Mouse (Mus musculus): ENCODE data around the gene S1pr4. TPM values are rescaled to one million over a fixed set of nuclear protein-coding genes. Genes with fewer than 3 reads are reported as not detected.
A peak's percentile ranks its signal among the peaks of the same experiment; 100 is the strongest.

The S1pr4 gene
- polyA plus RNA-seq, 1 experiment from 2014 or later, result 0.15 TPM

DNA sequence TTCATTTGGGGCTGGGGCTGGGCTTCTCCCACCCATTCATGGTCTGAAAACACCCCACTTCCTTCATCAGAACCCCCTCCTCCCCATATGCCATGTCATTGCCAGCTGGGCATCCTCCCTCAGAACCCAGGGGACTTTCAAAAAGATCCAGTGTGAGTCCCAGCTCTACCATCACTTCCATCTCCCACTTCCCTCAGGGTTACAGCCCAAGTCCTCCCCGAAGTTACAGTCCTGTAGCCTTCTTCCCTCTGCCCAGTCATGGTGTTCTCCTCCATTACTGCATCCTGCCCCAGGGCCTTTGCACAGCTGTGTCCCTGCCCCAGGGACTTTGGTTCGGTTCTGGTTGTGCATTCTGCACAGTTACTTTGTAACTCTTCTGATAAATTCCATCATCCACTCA is 45.8 kb downstream of the S1pr4 start:
- Histone ChIP-seq H3K36me3 (ENCODE audit: control insufficient read depth, insufficient read depth, low read length) (no peaks in the 10 kb centered on the region), H3K4me2 (replicated peaks; ENCODE audit: low read depth, low read length) (no peak overlapping the region), H3K9ac (ENCODE audit: low read depth, low read length) (no peak overlapping the region), H3K27me3 (ENCODE audit: control insufficient read depth, insufficient read depth, low read length) (peaks cover 58% of the 10 kb centered on the region), H3K4me1 (replicated peaks; ENCODE audit: control insufficient read depth, insufficient read depth, low read length) (0 out of 2 replicates have a peak, but pooled peaks cover 2% of the 10 kb centered on the region), H3K27ac (ENCODE audit: low read depth, low read length) (no peak overlapping the region), H3K9me3 (ENCODE audit: control insufficient read depth, low read length) (no peaks in the 10 kb centered on the region), H3K4me3 (ENCODE audit: low read depth, low read length) (no peak overlapping the region)
- no peak for DNase-seq (ENCODE audit: low spot score)
- 79% methylated on average over 2 of the region's 2 CpGs for WGBS
- no peak for ATAC-seq (ENCODE audit: low FRiP score)

DNA sequence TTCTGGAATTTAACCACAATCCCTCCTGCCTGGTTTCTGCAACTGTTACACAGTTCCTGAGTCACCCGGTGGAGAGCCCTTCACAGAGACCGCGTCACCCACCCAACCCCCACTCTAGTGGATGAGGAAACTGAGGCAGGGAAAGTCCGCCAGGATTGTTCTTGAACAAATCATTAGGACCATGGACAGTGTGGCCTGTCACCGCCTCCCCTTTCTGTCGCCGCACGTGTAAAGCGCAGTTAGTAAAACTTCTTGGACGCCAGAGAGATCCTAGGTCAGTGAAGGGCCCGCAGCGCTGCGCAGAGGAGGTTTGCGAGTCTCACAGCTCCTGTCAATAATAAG is 47.0 kb downstream of the S1pr4 start:
- no peak overlapping the region for H3K4me3 ChIP-seq (ENCODE audit: low read depth, low read length)
- ATAC-seq (ENCODE audit: low FRiP score) (no peak), DNase-seq (ENCODE audit: low spot score) (no peak)
- WGBS, result 2% methylated on average over 14 of the region's 14 CpGs
- 0 out of 2 replicates have a peak, but pooled peaks cover 2% of the 10 kb centered on the region for H3K4me1 ChIP-seq (replicated peaks; ENCODE audit: control insufficient read depth, insufficient read depth, low read length)
- no peaks in the 10 kb centered on the region for H3K36me3 ChIP-seq (ENCODE audit: control insufficient read depth, insufficient read depth, low read length)
- H3K4me2 ChIP-seq (replicated peaks; ENCODE audit: low read depth, low read length), result no peak overlapping the region
- no peak overlapping the region for H3K9ac ChIP-seq (ENCODE audit: low read depth, low read length)
- peaks cover 57% of the 10 kb centered on the region for H3K27me3 ChIP-seq (ENCODE audit: control insufficient read depth, insufficient read depth, low read length)
- no peaks in the 10 kb centered on the region for H3K9me3 ChIP-seq (ENCODE audit: control insufficient read depth, low read length)
- H3K27ac ChIP-seq (ENCODE audit: low read depth, low read length), result no peak overlapping the region

DNA sequence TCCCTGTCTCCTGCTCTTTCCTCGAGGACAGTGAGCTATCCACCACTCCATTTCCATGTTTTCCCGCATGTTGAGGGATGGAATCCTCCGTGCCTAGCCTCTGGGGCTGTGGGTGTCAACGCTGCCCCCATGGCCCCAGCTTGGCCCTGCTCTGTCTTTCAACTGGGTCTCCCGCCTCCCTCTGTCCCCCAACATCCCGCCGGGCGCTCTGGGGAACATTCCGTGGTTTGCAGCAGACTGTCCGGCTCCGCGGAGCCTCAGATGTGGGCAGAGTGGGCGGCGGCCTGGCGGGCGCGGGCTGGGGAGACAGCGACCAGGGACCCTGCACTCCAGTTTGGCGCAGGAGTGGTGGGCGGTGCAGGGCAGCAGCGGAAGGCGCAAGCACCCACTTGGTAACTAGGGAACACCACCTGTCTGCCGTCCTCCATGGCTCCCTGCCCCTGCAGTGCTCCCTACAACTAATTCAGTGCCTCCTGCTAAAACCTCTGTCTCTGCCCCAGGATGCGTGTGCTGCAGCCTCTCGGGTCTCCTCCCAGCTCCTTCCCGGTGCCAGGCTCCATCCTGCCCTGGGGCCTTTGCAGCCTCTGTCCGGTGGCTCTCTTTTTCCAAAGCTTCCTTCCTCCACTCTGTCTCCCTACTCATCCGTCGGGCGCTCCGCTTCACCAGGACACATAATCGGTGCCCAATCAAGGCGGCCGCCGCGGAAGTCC is 47.5 kb downstream of the S1pr4 start:
- Histone ChIP-seq H3K9me3 (ENCODE audit: control insufficient read depth, low read length) (no peaks in the 10 kb centered on the region), H3K9ac (ENCODE audit: low read depth, low read length) (no peak overlapping the region), H3K4me3 (ENCODE audit: low read depth, low read length) (peak overlapping the region; percentile 10; the same call in 1 of the 2 replicates), H3K27me3 (ENCODE audit: control insufficient read depth, insufficient read depth, low read length) (peaks cover 54% of the 10 kb centered on the region), H3K27ac (ENCODE audit: low read depth, low read length) (no peak overlapping the region), H3K4me1 (replicated peaks; ENCODE audit: control insufficient read depth, insufficient read depth, low read length) (0 out of 2 replicates have a peak, but pooled peaks cover 2% of the 10 kb centered on the region), H3K4me2 (replicated peaks; ENCODE audit: low read depth, low read length) (no peak overlapping the region), H3K36me3 (ENCODE audit: control insufficient read depth, insufficient read depth, low read length) (no peaks in the 10 kb centered on the region)
- DNase-seq (ENCODE audit: low spot score) (no peak), ATAC-seq (ENCODE audit: low FRiP score) (no peak)
- 13% methylated on average over 36 of the region's 36 CpGs for WGBS

DNA sequence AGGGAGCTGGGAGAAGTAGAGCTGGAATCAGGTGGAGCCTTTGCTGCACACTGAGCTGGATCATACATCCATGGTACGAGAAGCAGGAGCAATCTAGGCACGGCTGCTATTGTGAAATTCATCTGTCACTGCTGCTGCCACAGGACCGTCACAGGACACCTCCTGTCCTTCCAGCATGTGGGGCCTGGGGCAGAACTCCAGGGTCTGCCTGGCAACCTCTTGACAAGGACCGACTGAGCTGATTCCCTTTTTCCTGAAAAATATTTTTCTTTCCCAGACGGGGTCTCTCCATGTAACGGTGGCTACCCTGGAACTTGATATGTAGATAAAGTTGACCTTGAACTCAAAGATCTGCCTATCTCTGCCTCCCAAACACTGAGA is 48.6 kb downstream of the S1pr4 start:
- peaks cover 52% of the 10 kb centered on the region for H3K27me3 ChIP-seq (ENCODE audit: control insufficient read depth, insufficient read depth, low read length)
- DNase-seq (ENCODE audit: low spot score) (no peak), ATAC-seq (ENCODE audit: low FRiP score) (no peak)
- H3K36me3 ChIP-seq (ENCODE audit: control insufficient read depth, insufficient read depth, low read length), result no peaks in the 10 kb centered on the region
- no peak overlapping the region for H3K27ac ChIP-seq (ENCODE audit: low read depth, low read length)
- H3K4me3 ChIP-seq (ENCODE audit: low read depth, low read length), result no peak overlapping the region
- no peak overlapping the region for H3K9ac ChIP-seq (ENCODE audit: low read depth, low read length)
- H3K9me3 ChIP-seq (ENCODE audit: control insufficient read depth, low read length), result no peaks in the 10 kb centered on the region
- WGBS, result 65% methylated on average over 6 of the region's 6 CpGs
- H3K4me1 ChIP-seq (replicated peaks; ENCODE audit: control insufficient read depth, insufficient read depth, low read length), result 0 out of 2 replicates have a peak, but pooled peaks cover 2% of the 10 kb centered on the region
- H3K4me2 ChIP-seq (replicated peaks; ENCODE audit: low read depth, low read length), result no peak overlapping the region

DNA sequence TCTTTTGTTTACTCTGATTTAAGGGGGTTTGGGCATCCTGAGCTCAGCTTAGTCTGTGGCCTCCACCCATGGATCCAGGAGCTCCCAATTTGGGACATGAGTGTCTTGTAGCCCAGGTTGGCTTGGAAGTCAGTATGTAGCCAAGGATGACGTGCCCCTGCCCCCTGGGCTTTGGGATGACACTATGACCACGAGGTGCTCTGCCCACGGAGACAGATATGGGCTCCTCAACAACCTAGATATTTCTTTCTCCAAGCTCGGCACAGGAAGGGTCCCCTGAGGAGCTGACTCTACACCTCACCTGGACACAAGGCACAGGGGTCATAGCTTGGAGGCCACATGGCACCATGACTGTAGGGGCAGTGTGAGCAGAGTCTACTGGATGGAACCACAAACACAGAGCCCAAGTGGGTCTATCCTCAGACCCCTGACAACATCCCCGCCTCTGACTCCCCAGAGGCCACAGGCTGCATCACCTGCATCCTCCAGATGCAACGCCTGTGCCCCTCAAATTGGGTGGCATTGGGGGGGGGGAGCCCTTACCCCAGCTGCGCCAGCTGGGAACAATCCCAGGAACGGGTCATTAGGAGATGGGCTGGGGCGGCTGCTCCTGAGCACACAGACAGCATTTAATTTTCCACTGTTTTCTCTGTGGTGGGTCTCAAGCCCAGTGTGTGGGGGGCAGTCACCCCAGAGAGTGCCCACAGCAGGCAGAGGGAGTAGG is 49.1 kb downstream of the S1pr4 start:
- WGBS, result 62% methylated on average over 9 of the region's 9 CpGs
- no peak overlapping the region for H3K4me3 ChIP-seq (ENCODE audit: low read depth, low read length)
- H3K27ac ChIP-seq (ENCODE audit: low read depth, low read length), result no peak overlapping the region
- no peaks in the 10 kb centered on the region for H3K36me3 ChIP-seq (ENCODE audit: control insufficient read depth, insufficient read depth, low read length)
- H3K4me2 ChIP-seq (replicated peaks; ENCODE audit: low read depth, low read length), result no peak overlapping the region
- DNase-seq (ENCODE audit: low spot score), result no peak
- H3K27me3 ChIP-seq (ENCODE audit: control insufficient read depth, insufficient read depth, low read length), result peaks cover 51% of the 10 kb centered on the region
- 0 out of 2 replicates have a peak, but pooled peaks cover 2% of the 10 kb centered on the region for H3K4me1 ChIP-seq (replicated peaks; ENCODE audit: control insufficient read depth, insufficient read depth, low read length)
- H3K9ac ChIP-seq (ENCODE audit: low read depth, low read length), result no peak overlapping the region
- no peaks in the 10 kb centered on the region for H3K9me3 ChIP-seq (ENCODE audit: control insufficient read depth, low read length)
- ATAC-seq (ENCODE audit: low FRiP score), result no peak

DNA sequence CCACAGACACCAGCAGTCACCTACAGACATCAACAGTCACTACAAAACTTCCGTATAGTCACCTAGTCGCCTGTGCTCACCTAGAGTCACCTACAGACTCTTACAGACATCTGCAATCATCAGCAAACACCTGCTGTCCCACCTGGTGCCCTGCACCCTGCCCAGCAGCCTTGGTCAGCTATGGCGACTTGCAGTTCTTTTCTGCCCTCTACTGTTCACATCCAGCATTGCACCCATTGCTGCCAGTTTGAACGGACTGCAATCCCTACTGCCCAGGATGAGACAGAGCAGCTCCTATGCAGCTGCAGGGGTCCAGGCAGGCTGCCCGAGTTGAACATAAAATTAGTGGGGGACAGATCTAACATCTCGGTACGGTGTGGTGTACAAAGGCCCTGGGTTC is 49.8 kb downstream of the S1pr4 start:
- Histone ChIP-seq H3K27me3 (ENCODE audit: control insufficient read depth, insufficient read depth, low read length) (peaks cover 44% of the 10 kb centered on the region), H3K9me3 (ENCODE audit: control insufficient read depth, low read length) (no peaks in the 10 kb centered on the region), H3K4me2 (replicated peaks; ENCODE audit: low read depth, low read length) (no peak overlapping the region), H3K4me1 (replicated peaks; ENCODE audit: control insufficient read depth, insufficient read depth, low read length) (0 out of 2 replicates have a peak, but pooled peaks cover 2% of the 10 kb centered on the region), H3K36me3 (ENCODE audit: control insufficient read depth, insufficient read depth, low read length) (no peaks in the 10 kb centered on the region), H3K4me3 (ENCODE audit: low read depth, low read length) (no peak overlapping the region), H3K9ac (ENCODE audit: low read depth, low read length) (no peak overlapping the region), H3K27ac (ENCODE audit: low read depth, low read length) (no peak overlapping the region)
- WGBS, result 1% methylated on average over 7 of the region's 7 CpGs
- DNase-seq (ENCODE audit: low spot score) (peak; percentile 92), ATAC-seq (ENCODE audit: low FRiP score) (peak; percentile 63)

Other genes starting within 250 kb of the S1pr4 start
- 3.1 and 3.3 TPM in 2 replicates for gene Matk, start 247.2 kb downstream of the S1pr4 start, polyA plus RNA-seq (2014; fragmentation: Nextera tagmentation; extraction: Ambion mirVana)
- gene Mrpl54, start 233.2 kb downstream of the S1pr4 start, polyA plus RNA-seq (2014; fragmentation: Nextera tagmentation; extraction: Ambion mirVana), result 179 and 182 TPM in 2 replicates
- 32.1 and 33.5 TPM in 2 replicates for gene Apba3, start 233.2 kb downstream of the S1pr4 start, polyA plus RNA-seq (2014; fragmentation: Nextera tagmentation; extraction: Ambion mirVana)
- gene Tjp3, start 208.6 kb downstream of the S1pr4 start, polyA plus RNA-seq (2014; fragmentation: Nextera tagmentation; extraction: Ambion mirVana), result 3.8 and 3.9 TPM in 2 replicates
- 46.3 and 47.0 TPM in 2 replicates for gene Pip5k1c, start 207.2 kb downstream of the S1pr4 start, polyA plus RNA-seq (2014; fragmentation: Nextera tagmentation; extraction: Ambion mirVana)
- 26.0 and 28.9 TPM in 2 replicates for gene Cactin, start 179.0 kb downstream of the S1pr4 start, polyA plus RNA-seq (2014; fragmentation: Nextera tagmentation; extraction: Ambion mirVana)
- gene Tbxa2r, start 171.4 kb downstream of the S1pr4 start, polyA plus RNA-seq (2014; fragmentation: Nextera tagmentation; extraction: Ambion mirVana), result 2.3 TPM in 2 replicates
- not detected in 2 replicates for gene Gipc3, start 156.9 kb downstream of the S1pr4 start, polyA plus RNA-seq (2014; fragmentation: Nextera tagmentation; extraction: Ambion mirVana)
- gene Hmg20b, start 149.7 kb downstream of the S1pr4 start, polyA plus RNA-seq (2014; fragmentation: Nextera tagmentation; extraction: Ambion mirVana), result 90.2 and 100 TPM in 2 replicates
- 3.9 and 4.6 TPM in 2 replicates for gene Mfsd12, start 142.6 kb downstream of the S1pr4 start, polyA plus RNA-seq (2014; fragmentation: Nextera tagmentation; extraction: Ambion mirVana)
- gene 4930404N11Rik, start 134.3 kb downstream of the S1pr4 start, polyA plus RNA-seq (2014; fragmentation: Nextera tagmentation; extraction: Ambion mirVana), result 0.47 TPM in 1 of 2 replicates, not detected in the other
- 83.0 and 92.1 TPM in 2 replicates for gene Fzr1, start 121.6 kb downstream of the S1pr4 start, polyA plus RNA-seq (2014; fragmentation: Nextera tagmentation; extraction: Ambion mirVana)
- 44.8 and 52.6 TPM in 2 replicates for gene Dohh, start 115.7 kb downstream of the S1pr4 start, polyA plus RNA-seq (2014; fragmentation: Nextera tagmentation; extraction: Ambion mirVana)
- gene Gm48551, start 115.7 kb downstream of the S1pr4 start, polyA plus RNA-seq (2014; fragmentation: Nextera tagmentation; extraction: Ambion mirVana), result 2.2 and 3.2 TPM in 2 replicates
- 0.49 and 1.0 TPM in 2 replicates for gene Gm48552, start 111.1 kb downstream of the S1pr4 start, polyA plus RNA-seq (2014; fragmentation: Nextera tagmentation; extraction: Ambion mirVana)
- 2.7 and 4.1 TPM in 2 replicates for gene Smim24, start 107.1 kb downstream of the S1pr4 start, polyA plus RNA-seq (2014; fragmentation: Nextera tagmentation; extraction: Ambion mirVana)
- 10.9 and 11.9 TPM in 2 replicates for gene Nfic, start 44.5 kb downstream of the S1pr4 start, polyA plus RNA-seq (2014; fragmentation: Nextera tagmentation; extraction: Ambion mirVana)
- gene Celf5, start 17.4 kb downstream of the S1pr4 start, polyA plus RNA-seq (2014; fragmentation: Nextera tagmentation; extraction: Ambion mirVana), result 12.7 and 13.7 TPM in 2 replicates
- gene Ncln, start 3.7 kb downstream of the S1pr4 start, polyA plus RNA-seq (2014; fragmentation: Nextera tagmentation; extraction: Ambion mirVana), result 43.5 and 46.9 TPM in 2 replicates
- 0.56 and 0.66 TPM in 2 replicates for gene Gna15, start 24.1 kb upstream of the S1pr4 start, polyA plus RNA-seq (2014; fragmentation: Nextera tagmentation; extraction: Ambion mirVana)
- gene Gna11, start 45.1 kb upstream of the S1pr4 start, polyA plus RNA-seq (2014; fragmentation: Nextera tagmentation; extraction: Ambion mirVana), result 57.3 and 61.7 TPM in 2 replicates
- 264 and 280 TPM in 2 replicates for gene Aes, start 59.4 kb upstream of the S1pr4 start, polyA plus RNA-seq (2014; fragmentation: Nextera tagmentation; extraction: Ambion mirVana)
- gene Tle2, start 74.4 kb upstream of the S1pr4 start, polyA plus RNA-seq (2014; fragmentation: Nextera tagmentation; extraction: Ambion mirVana), result 7.2 and 8.8 TPM in 2 replicates
- gene Tle6, start 100.9 kb upstream of the S1pr4 start, polyA plus RNA-seq (2014; fragmentation: Nextera tagmentation; extraction: Ambion mirVana), result 5.1 and 7.7 TPM in 2 replicates
- gene BC025920, start 106.1 kb upstream of the S1pr4 start, polyA plus RNA-seq (2014; fragmentation: Nextera tagmentation; extraction: Ambion mirVana), result 0.77 and 1.2 TPM in 2 replicates
- 40.6 and 42.2 TPM in 2 replicates for gene Sirt6, start 127.7 kb upstream of the S1pr4 start, polyA plus RNA-seq (2014; fragmentation: Nextera tagmentation; extraction: Ambion mirVana)
- 2.7 and 4.4 TPM in 2 replicates for gene Ankrd24, start 128.4 kb upstream of the S1pr4 start, polyA plus RNA-seq (2014; fragmentation: Nextera tagmentation; extraction: Ambion mirVana)
- 5.9 and 6.9 TPM in 2 replicates for gene Gm10778, start 148.9 kb upstream of the S1pr4 start, polyA plus RNA-seq (2014; fragmentation: Nextera tagmentation; extraction: Ambion mirVana)
- gene Zfp433, start 204.7 kb upstream of the S1pr4 start, polyA plus RNA-seq (2014; fragmentation: Nextera tagmentation; extraction: Ambion mirVana), result 20.0 and 22.6 TPM in 2 replicates